Mouse (Mus musculus): ENCODE data around the gene Ss18l1.
A peak's percentile ranks its signal among the peaks of the same experiment; 100 is the strongest.

The Ss18l1 gene

GRCm38 (mm10) chr2:180090285-180090684 lies 48.0 kb downstream of the Ss18l1 start:
- DNase-seq = no peak

- peak; percentile 84 for DNase-seq
Observed at GRCm38 (mm10) chr2:180095711-180096110, 53.4 kb downstream of the Ss18l1 start.

- no peak for DNase-seq
Observed at GRCm38 (mm10) chr2:180097585-180097984, 55.3 kb downstream of the Ss18l1 start.

DNA sequence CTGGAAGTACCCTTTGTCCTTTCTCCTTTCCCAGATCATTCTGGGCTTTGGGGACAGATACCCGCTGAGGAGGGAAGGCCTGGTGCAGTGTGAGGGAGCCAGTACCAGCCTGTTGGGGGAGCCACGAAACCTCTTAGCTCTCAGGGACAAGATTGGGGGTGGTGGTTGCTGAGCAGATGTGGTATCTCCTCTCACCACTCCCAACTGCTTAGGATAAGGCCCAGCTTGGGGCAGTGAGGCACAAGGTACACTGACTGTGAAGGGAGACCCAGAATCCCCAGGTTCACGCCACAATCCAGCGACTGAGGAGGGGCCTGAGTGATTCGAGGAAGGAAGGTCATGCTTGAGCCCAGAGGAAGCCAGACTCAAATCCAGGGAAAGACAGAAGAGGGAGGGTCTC lies 55.9 kb downstream of the Ss18l1 start:
- peak; percentile 20 for DNase-seq

GRCm38 (mm10) chr2:180099529-180099928 lies 57.2 kb downstream of the Ss18l1 start:
- DNase-seq = peak; percentile 84

- DNase-seq = no peak
Observed at GRCm38 (mm10) chr2:180103151-180103977, 61.1 kb downstream of the Ss18l1 start.

DNA sequence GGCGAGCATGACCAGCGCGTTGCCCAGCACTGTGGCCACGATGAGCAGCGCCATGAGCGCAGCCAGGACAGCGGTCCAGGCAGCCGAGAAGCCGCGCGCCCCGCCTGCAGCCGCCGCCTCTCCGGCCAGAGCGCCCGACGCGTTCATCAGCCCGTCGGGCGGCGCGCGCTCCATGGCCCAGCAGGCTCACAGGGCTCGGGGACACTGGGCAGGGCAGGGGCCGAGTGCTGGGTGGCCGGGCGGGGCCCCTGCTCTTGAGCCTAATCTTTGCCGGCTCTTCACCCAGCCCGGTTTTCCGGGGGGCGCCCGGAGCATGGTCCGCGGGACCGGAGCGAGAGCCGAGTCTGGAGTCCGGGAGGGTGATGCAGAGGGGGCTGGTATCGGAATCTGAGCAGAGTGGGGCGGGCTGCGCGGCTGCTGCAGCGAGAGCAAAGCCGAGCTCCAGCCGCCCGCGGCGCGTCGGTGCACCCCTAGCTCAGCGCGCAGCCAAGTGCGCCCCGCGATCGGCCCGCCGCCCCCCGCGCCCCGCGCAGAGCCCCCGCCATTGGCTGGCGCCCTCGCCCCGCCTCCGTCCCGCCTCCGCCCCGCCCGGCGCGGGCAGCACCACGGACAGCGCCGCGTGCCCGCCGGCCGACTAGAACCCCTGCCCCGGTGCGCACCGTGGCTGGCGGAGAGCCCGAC lies 61.8 kb downstream of the Ss18l1 start, which contains the start of gene Hrh3:
Hrh3 (minus strand) TSS at position 511 of the 681 bp plus-strand sequence.
- peak; percentile 91 for DNase-seq

DNA sequence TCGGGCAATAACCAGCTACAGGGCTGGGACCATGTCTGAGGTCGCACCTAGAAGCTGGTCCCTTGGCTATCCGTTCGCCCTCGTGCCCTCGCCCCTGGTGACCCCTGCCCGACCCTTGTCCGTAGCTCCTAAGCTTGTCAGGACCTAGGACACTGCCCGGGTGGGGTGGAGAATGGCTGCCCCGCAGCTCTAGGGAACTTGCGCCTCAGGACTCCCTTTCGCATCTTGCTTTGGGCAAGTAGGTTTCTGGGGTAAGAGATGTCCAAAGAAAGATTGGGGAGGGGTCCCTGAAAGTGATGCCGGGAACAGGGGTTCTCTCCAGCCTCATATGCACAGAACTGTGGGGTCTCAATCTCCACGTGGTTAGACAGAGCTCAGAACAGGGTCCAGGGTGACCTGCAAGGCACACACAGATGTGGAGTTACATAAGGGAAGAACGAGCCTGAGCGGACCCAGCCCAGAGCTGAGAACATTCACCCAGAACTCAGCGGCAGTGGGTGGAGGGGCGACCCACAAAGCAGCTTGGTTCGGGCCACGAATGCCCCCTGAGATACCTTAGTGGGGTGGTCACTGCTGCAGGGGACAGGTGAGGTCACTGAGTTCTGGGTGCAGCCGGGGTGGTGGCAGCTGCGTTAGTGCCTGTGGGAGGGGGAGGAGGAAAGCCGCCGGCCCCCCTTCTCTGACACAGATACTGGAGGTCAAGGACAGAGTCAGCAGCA lies 62.5 kb downstream of the Ss18l1 start:
- DNase-seq = no peak

GRCm38 (mm10) chr2:180105441-180106190 lies 63.3 kb downstream of the Ss18l1 start:
- no peak for DNase-seq

GRCm38 (mm10) chr2:180107081-180107480 lies 64.8 kb downstream of the Ss18l1 start:
- peak; percentile 59 for DNase-seq

- no peak for DNase-seq
Observed at GRCm38 (mm10) chr2:180108285-180108684, 66.0 kb downstream of the Ss18l1 start.

GRCm38 (mm10) chr2:180113909-180114890 lies 71.9 kb downstream of the Ss18l1 start:
- no peak for DNase-seq

GRCm38 (mm10) chr2:180115279-180115678 lies 73.0 kb downstream of the Ss18l1 start:
- no peak for DNase-seq

DNA sequence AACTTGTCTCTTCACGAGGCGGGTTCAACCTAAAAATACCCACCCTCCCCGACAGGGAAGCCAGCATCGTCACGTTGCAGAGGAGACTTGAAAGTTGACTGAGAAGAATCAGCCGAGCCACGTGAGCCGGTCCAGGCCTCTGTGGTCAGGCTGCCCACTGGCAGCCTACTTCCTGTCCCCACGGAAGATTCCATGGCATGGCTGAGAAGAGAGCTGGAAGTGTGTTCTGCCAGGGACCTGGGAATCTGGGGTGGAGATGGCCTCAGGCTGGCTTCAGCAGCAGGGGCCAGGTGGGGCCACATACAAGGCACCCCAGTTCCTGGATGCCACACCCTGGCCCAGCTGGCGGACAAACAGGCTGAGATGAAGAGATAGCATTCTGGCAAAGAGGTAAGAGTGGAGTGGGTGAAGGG lies 73.8 kb downstream of the Ss18l1 start:
- no peak for DNase-seq

DNA sequence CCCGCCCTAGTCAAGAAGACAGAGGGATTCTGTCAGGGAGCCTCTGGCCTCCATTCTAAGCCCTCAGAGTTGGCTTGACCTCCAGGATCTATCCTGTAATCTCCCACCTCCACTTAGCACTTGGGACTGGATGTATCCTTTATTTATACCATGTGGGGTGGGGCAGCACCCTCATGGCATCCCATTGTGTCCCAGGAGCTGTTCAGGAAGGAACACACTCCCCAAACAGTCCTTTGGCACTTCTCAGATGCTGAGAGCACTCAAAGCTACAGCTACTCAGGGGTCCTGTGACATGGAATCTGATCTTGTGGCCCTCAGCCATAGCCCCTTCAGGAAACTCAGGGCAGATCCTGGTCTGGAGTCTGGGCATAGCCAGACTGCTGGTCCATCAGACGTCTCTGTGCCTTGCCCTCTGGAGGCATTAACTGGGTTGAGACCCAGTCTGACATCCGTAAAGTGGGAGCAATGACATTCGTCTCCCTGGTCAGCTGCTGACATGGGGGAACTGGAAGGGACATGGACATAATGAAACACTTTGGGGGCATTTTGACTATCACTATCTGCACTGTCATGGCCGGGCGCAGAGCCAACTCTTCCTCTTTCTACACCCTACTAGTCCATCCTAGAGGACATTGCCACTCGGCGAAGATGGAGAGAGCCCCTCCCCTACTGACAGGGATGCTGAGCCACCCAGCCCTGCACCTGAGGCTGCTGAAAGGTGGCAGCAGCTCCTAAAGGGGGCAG lies 74.6 kb downstream of the Ss18l1 start:
- no peak for DNase-seq

DNA sequence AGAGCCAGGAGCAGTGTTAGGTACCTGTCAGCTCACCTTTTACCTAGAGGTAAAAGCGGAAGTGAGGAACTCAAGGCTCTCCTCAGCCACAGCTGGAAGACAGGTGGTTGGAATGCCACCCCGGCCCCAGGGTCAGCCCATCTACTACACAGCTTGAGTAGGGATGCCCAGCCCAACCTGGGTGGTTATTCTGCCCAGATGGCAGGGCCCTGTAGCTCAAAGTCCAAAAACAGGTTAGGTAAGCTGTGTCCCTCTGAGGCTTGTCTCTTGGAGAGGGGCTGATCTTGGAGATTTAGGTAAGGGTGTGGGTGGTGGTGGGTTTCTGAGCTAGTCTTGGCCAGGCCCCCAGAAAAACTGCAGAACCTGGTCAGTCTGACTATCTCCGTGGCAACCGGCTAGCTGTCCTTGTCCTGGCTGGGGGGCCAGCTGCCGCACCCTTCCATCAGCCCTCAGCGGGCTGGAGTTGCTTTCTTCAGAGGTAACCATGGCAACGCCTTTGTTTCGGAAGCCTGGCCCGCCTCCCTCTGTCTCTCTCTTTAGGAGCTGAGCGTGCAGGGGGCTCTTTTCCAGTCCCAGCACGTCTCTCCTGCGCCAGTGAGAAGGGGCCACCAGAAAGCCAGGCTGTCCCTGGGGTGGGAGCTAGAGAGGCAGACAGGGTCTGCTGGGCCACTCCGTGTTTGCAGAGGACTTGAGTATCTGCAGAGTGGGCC lies 75.3 kb downstream of the Ss18l1 start:
- peak; percentile 23 for DNase-seq

- DNase-seq = peak; percentile 99
Observed at GRCm38 (mm10) chr2:180118661-180119438, 76.5 kb downstream of the Ss18l1 start, which contains the start of gene Osbpl2. Gene Osbpl2 (plus strand): TSS chr2:180119306.

Measured in thymus, postnatal 25 days (tissue).